Mouse (Mus musculus) kidney, adult 2 months (tissue): ENCODE measurements around the gene Zgpat. TPM values are rescaled to one million over a fixed set of nuclear protein-coding genes. Genes with fewer than 3 reads are reported as not detected.

Experiments
- DNase-seq: peaks from one replicate; pipeline ENCODE4 v3.0.0; 2021
- H3K27ac ChIP-seq: fragments of 200-500 bp; 2 replicates; pipeline ENCODE4 v1.5.1; 2012; ENCODE audit warnings: low read depth, low read length, control low read depth, inconsistent platforms; ENCODE audit not compliant: insufficient read depth
- H3K27me3 ChIP-seq: fragments of 200-500 bp; replicated peaks from 2 replicates; pipeline ENCODE4 v1.6.1; 2012; ENCODE audit warnings: mild to moderate bottlenecking, moderate library complexity, low read length, inconsistent platforms; ENCODE audit not compliant: control insufficient read depth, insufficient read depth
- H3K36me3 ChIP-seq: fragments of 200-500 bp; 2 replicates; pipeline ENCODE4 v1.6.1; 2012; ENCODE audit warnings: mild to moderate bottlenecking, moderate library complexity, low read length, inconsistent platforms; ENCODE audit not compliant: control insufficient read depth, insufficient read depth
- H3K4me1 ChIP-seq: fragments of 200-500 bp; 2 replicates; pipeline ENCODE4 v1.6.1; 2011; ENCODE audit warnings: low read length; ENCODE audit not compliant: control insufficient read depth, insufficient read depth
- H3K4me3 ChIP-seq: fragments of 200-500 bp; 2 replicates; pipeline ENCODE4 v1.5.1; 2011; ENCODE audit warnings: mild to moderate bottlenecking, low read depth, low read length, control low read depth; ENCODE audit not compliant: insufficient read depth
- CTCF ChIP-seq: fragments of 200-500 bp; conservative IDR thresholded peaks from 2 replicates; pipeline ENCODE4 v1.5.1; 2011; ENCODE audit warnings: low read depth, mild to moderate bottlenecking, control low read depth, low read length, moderate library complexity, mixed read lengths; ENCODE audit not compliant: insufficient read depth, insufficient read length
- POLR2A ChIP-seq: fragments of 200-500 bp; IDR thresholded peaks from one replicate; pipeline ENCODE4 v1.6.1; 2011; ENCODE audit warnings: low read depth, low read length, control low read depth
- WGBS: fragments of 180-500 bp; shearing (Covaris S2); methylation state at CpG from one replicate; pipeline ENCODE4 v1.1.7; 2018; 5-methylcytosine and 5-hydroxymethylcytosine counted together
- polyA plus RNA-seq: library from polyadenylated mRNA; depleted of rRNA; stranded (reverse); fragments of >200 nt; gene quantifications from 2 replicates; pipeline ENCODE4 v1.2.3, GENCODE M21; 2012

Zgpat gene
- polyA plus RNA-seq, 1 experiment: 29.6 TPM

DNA sequence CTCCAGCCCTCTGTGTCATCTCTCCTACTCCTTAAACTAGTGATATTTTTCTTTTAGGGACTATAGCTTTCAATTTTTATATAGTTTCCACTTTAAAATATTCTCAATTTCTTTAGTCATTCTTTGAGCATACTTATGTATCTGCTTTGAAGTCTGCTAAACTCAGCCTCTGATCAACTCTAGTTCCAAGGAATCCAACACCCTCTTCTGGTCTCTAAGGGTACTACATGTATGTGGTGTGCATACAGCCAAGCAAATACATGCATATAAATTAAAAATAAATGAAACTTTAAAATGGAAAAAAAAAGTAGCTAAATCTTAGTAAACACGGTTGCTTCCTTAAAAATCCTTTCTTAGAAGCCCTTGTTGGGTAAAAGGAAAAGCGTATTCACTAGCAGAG is 11.1 kb downstream of the Zgpat start:
- TF ChIP-seq CTCF (no peak), POLR2A (no peak)
- H3K4me1 ChIP-seq: no peaks in the 10 kb centered on the region
- DNase-seq: peak; percentile 41
- WGBS: 93% methylated on average over 2 of the region's 2 CpGs
- no peaks in the 10 kb centered on the region for H3K27me3 ChIP-seq
- no peak overlapping the region for H3K4me3 ChIP-seq
- 0 out of 2 replicates have a peak, but pooled peaks cover 3% of the 10 kb centered on the region for H3K36me3 ChIP-seq
- H3K27ac ChIP-seq: no peak overlapping the region

DNA sequence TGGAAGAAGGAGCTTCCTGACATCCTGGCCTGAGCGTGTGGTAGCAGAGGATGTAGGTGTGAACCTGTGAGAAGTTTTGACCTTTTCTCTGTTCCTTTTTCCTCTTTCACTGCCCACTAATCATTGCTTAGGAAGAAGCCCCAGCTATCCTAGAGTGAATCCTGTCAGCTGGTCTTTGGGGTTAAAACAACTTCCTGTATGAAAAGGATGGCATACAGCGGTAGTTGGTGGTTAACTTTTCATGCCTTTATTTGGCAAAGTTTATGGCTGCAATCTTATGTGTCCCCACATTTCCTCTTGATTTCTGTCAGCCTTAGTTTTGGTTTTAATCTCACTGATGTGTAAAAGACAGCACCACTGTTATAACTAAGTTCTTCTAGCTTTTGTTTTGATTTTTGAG is 12.5 kb downstream of the Zgpat start:
- no peak for DNase-seq
- no peaks in the 10 kb centered on the region for H3K27me3 ChIP-seq
- TF ChIP-seq POLR2A (no peak), CTCF (no peak)
- 0 out of 2 replicates have a peak, but pooled peaks cover 3% of the 10 kb centered on the region for H3K36me3 ChIP-seq
- no peak overlapping the region for H3K4me3 ChIP-seq
- WGBS: 50% methylated on average over 2 of the region's 2 CpGs
- H3K27ac ChIP-seq: no peak overlapping the region
- no peaks in the 10 kb centered on the region for H3K4me1 ChIP-seq

DNA sequence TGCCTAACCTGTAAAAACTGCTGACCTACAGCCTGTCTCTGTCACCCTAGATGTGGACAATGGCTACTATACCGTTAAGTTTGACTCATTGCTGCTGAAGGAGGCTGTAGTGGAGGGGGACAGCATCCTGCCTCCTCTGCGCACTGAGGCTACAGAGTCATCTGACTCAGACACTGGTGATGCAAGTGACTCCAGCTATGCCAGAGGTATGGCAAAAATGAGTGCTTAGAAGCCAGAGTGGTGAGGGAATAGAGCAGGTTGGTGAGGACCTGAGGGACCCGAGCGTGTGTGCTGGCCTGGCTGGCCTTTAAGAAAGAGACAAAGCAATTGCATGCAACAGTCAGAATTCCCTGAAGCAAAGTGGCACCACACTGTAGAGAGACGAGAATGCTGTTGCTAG is 14.0 kb downstream of the Zgpat start:
- Histone ChIP-seq H3K27ac (no peak overlapping the region), H3K36me3 (0 out of 2 replicates have a peak, but pooled peaks cover 3% of the 10 kb centered on the region), H3K4me1 (no peaks in the 10 kb centered on the region), H3K4me3 (no peak overlapping the region), H3K27me3 (no peaks in the 10 kb centered on the region)
- TF ChIP-seq POLR2A (no peak), CTCF (no peak)
- no peak for DNase-seq
- WGBS: 80% methylated on average over 5 of the region's 5 CpGs

DNA sequence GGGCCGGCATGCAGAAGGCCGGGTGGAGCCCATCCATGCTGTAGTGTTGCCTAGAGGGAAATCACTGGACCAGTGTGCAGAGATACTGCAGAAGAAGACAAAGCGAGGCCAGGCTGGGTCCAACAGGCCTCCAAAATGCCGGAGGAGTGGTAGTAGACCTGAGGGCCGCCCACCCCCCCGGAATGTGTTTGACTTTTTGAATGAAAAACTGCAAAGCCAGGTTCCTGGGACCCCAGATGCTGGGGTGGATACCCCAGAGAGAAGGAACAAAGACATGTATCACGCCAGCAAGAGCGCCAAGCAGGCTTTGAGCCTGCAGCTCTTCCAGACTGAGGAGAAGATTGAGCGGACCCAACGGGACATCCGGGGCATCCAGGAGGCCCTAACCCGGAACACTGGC is 15.1 kb downstream of the Zgpat start, which contains the start of gene Lime1:
Gene Lime1, plus strand, starts transcription at position 301 of the 400 bp plus-strand sequence.
- 98% methylated on average over 12 of the region's 12 CpGs for WGBS

DNA sequence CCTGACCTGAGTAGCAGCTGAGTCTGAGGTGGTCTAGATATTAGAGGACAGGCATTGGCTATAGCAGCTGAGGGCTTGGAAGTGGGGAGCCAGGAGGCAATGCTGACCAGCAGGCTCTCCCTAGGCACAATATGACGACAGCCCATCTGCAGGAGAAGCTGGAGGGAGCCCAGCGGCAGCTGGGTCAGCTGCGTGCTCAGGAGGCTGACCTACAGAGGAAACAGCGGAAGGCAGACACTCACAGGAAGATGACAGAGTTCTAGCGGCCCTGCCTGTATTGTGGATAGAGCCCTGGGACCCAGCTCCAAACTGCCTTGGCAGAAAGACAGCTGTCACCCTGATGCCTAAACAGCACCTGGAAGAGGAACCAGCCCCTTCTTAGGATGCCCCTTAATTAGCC is 15.5 kb downstream of the Zgpat start:
- Histone ChIP-seq H3K4me3 (no peak overlapping the region), H3K27ac (no peak overlapping the region), H3K36me3 (0 out of 2 replicates have a peak, but pooled peaks cover 3% of the 10 kb centered on the region), H3K27me3 (no peaks in the 10 kb centered on the region), H3K4me1 (no peaks in the 10 kb centered on the region)
- 79% methylated on average over 5 of the region's 5 CpGs for WGBS
- no peak for DNase-seq
- TF ChIP-seq POLR2A: no peak
- TF ChIP-seq CTCF: no peak

More for the DNA sequence above, 15.1 kb downstream of the Zgpat start, which contains the start of gene Lime1:
- H3K4me3 ChIP-seq: no peak within 1 kb of the TSS
- no peak for DNase-seq
- TF ChIP-seq POLR2A (no peak), CTCF (no peak)
- no peaks in the 10 kb centered on the region for H3K27me3 ChIP-seq
- H3K27ac ChIP-seq: no peak within 1 kb of the TSS
- H3K36me3 ChIP-seq: 0 out of 2 replicates have a peak, but pooled peaks cover 3% of the 10 kb centered on the region
- no peaks in the 10 kb centered on the region for H3K4me1 ChIP-seq

DNA sequence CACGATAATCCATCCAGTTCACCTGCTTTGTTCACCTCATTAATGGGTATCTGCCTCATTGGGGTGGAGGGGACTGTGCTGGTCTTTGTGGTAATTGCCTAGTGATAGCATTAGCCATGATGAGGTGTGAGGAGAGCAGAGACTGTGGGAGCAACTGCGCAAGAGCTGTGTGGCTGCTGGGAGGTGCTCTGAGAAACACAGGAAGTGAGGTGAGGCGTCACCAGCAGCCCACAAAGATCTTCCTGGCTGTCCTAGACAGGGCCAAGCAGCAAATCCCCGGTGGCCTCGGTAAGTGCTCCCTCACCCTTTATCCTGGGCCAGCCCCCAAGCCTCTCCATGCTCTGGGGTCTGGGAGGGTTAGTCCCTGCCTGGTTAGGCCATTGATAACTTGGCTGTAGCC is 16.4 kb downstream of the Zgpat start:
- no peak for DNase-seq
- 0 out of 2 replicates have a peak, but pooled peaks cover 3% of the 10 kb centered on the region for H3K36me3 ChIP-seq
- no peak overlapping the region for H3K27ac ChIP-seq
- 91% methylated on average over 5 of the region's 5 CpGs for WGBS
- no peaks in the 10 kb centered on the region for H3K4me1 ChIP-seq
- no peaks in the 10 kb centered on the region for H3K27me3 ChIP-seq
- H3K4me3 ChIP-seq: no peak overlapping the region
- TF ChIP-seq POLR2A (no peak), CTCF (no peak)

DNA sequence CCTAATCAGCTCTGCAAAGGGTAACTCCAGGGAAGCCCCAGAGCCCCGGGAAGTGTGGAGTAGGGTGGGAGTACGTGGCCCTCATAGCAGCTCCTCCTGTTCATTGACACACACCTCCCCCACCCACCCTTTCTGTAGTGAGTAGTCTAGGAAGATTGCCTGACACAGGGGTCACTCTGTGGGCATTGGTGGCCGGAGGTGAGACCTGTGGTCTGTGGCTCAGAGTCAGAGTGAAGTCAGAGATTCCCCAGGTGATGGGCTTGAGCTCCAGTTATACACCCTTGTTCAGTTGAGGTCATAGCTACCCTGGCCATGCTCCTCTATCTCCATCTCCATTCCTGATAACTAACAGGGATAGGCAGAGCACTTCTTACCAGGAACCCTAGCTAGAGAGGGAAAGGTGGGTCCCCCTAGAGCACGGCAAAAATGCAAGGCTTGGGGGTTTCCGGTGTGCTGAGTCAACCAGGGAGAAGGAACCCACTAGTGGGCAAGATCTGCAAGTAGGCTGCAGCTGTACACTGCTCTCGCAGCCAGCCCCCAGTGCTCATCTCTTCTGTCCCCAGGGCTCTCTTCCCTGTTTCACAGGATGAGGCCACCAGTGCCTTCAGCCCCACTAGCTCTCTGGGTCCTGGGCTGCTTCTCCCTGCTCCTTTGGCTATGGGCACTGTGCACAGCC is 17.0 kb downstream of the Zgpat start:
- 0 out of 2 replicates have a peak, but pooled peaks cover 3% of the 10 kb centered on the region for H3K36me3 ChIP-seq
- DNase-seq: no peak
- 84% methylated on average over 6 of the region's 6 CpGs for WGBS
- H3K27me3 ChIP-seq: no peaks in the 10 kb centered on the region
- no peaks in the 10 kb centered on the region for H3K4me1 ChIP-seq
- no peak overlapping the region for H3K27ac ChIP-seq
- TF ChIP-seq POLR2A: no peak
- no peak for TF ChIP-seq CTCF
- H3K4me3 ChIP-seq: no peak overlapping the region
